20 mouse cellular contexts compared by ENCODE assay signal in genomic region chr12:41674861-41675260, GRCm38 (mm10).
DNase-seq lines count a peak whose midpoint lies in the region; ATAC-seq lines count a peak whose summit lies in the region.
"Had no signal": no experiment of that assay in that cellular context is flagged by ENCODE, and none has a peak within 500 bp of the region (broad histone marks: within the 10 kb centered on the region; RNA-seq: fewer than 3 reads in every experiment).

No protein-coding gene starts in this region.

- peak; percentile 55; the same call in 1 of the 2 replicates for ATAC-seq in frontal cortex, adult (ENCODE audit: low TSS enrichment)
- ATAC-seq: forebrain, embryonic 14.5 days; forebrain, postnatal 0 days; hindbrain, embryonic 16.5 days; intestine, embryonic 15.5 days had no signal

- DNase-seq in frontal cortex, postnatal 10 days (ENCODE audit: low spot score in 2 of 2), result no peak
- DNase-seq in right cerebral cortex, adult 18-20 months, result peak; percentile 17
- DNase-seq in right cerebral cortex, postnatal 25 days, result no peak
- DNase-seq in brain, adult 2 months (ENCODE audit: low read depth, low spot score), result peak; percentile 62
- no peak for DNase-seq in lung, adult 18-20 months
- DNase-seq: adrenal gland, adult 2 months; adrenal gland, postnatal 25 days; B cell, adult 2 months; cerebellum, adult 2 months; cerebellum, adult 9-11 months; cerebellum, postnatal 25 days; forebrain, postnatal 0 days; gastrocnemius, postnatal 25 days; heart, adult 18-20 months; heart, postnatal 10 days; heart, postnatal 36 days had no signal

Comparison
In these comparisons a context has a peak if more than half of its experiments do, and no peak if none do; other contexts are left out.
1. DNase-seq: peak in right cerebral cortex, adult 18-20 months (single experiment) and brain, adult 2 months (single experiment); none in frontal cortex, postnatal 10 days (0 of 2), right cerebral cortex, postnatal 25 days (single experiment) and lung, adult 18-20 months (0 of 2).